Mouse (Mus musculus) cerebellum, postnatal 4 days (tissue): ENCODE data around the gene Stxbp1.

Experiments used
- DNase-seq, 2 experiments: peaks; one replicate each; pipeline ENCODE4 v3.0.0; 2022; ENCODE audit warnings: low spot score in 2 of 2, mixed read lengths in 1 of 2

Gene Stxbp1

DNA sequence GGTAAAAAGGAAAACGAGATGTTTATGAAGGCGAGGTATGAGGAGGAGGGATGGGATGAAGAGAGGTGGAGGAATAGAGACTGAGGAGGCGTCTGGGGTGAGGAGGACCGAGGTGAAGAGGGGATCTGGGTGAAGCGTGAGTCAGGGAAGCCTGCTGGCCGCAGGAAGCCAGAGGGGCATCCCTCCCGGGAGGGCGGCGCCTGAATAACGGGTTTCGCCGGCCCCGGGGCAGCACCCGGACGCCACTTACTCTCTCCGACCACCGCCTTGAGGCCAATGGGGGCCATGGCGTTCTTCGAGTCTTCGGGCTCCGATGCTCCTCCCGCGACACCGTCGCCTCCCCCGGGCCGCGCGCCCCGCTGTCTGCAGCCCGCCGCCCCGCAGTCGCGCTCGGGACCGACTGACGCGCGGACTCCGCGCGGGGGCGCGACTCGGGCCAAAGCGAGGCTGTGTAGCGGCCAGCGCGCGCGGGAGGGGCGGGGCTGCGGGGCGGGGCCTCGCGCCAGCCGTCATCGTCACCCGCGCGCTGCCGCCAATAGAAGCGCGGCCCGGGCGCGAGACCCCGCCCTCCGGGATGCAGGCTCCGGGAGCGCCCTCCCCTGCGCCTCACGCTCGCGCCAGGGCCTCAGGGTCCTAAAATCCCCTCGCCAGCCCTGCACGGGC lies at the start of gene Stxbp1:
TSS of gene Stxbp1 (minus strand) at position 441 of the 663 bp plus-strand sequence.
- peak; percentile 85 to 94 for DNase-seq

DNA sequence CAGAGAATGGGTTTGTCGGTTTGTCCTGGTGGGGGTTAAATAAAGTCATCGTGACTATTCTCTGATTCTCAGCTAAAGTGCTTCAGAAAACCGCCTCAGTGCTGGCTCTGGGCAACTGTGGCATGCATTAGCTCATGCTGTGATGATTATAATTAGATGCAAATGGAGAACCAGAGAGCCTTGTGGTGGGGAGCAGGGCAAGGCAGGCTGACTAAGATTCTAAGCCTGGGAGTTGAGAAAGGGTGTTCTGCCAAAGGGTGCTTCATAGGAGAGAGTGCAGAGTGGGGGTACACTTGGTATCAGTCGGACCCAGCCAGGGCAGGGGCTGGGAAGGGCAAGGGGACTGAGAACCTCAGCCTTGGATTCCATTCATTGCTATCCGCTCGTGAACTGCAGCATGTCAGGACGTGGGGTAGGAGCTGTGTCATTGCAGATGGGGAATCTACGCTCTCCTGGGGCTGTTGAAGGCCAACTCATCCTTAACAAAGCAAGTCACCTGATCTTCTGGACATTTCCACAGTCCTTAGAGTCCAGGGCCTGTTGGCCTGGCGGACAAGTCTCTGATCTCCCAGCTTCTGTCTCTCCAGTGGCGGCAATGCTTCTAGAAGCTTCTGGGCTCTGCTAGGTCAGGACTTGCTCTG lies 49.6 kb upstream of the Stxbp1 start:
- no peak for DNase-seq

GRCm38 (mm10) chr2:32895606-32896106 lies 48.6 kb upstream of the Stxbp1 start:
- DNase-seq: peak in 1 of 2 experiments; percentile 43

- DNase-seq: no peak
Measured at GRCm38 (mm10) chr2:32894097-32894496, 47.1 kb upstream of the Stxbp1 start.

- no peak for DNase-seq
Measured at GRCm38 (mm10) chr2:32892490-32892889, 45.4 kb upstream of the Stxbp1 start.

GRCm38 (mm10) chr2:32891278-32891677 lies 44.2 kb upstream of the Stxbp1 start:
- DNase-seq: no peak

GRCm38 (mm10) chr2:32890280-32890679 lies 43.2 kb upstream of the Stxbp1 start:
- DNase-seq: no peak

- DNase-seq: no peak
Measured at GRCm38 (mm10) chr2:32888551-32888950, 41.5 kb upstream of the Stxbp1 start.

GRCm38 (mm10) chr2:32888029-32888428 lies 41.0 kb upstream of the Stxbp1 start:
- no peak for DNase-seq

DNA sequence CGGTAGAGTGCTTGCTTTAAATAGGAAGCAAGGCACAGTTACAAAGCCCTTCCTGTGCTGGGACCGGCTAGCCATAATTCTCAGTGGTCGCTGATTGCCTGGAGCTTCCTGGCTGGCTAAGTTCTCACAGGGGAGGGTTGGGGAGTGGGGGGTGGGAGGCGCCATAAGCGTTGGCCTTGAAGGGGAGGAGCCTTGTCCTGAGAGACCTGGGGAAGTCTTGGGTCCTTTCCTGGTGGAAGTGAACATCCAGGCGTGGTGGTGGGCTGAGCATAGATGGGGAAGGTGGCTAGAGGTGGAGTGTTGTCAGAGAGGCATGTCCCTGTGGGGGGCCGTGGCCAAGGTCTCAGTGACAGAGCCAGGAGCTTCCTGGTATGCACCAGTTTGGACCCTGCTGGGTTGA lies 37.7 kb upstream of the Stxbp1 start:
- no peak for DNase-seq

DNA sequence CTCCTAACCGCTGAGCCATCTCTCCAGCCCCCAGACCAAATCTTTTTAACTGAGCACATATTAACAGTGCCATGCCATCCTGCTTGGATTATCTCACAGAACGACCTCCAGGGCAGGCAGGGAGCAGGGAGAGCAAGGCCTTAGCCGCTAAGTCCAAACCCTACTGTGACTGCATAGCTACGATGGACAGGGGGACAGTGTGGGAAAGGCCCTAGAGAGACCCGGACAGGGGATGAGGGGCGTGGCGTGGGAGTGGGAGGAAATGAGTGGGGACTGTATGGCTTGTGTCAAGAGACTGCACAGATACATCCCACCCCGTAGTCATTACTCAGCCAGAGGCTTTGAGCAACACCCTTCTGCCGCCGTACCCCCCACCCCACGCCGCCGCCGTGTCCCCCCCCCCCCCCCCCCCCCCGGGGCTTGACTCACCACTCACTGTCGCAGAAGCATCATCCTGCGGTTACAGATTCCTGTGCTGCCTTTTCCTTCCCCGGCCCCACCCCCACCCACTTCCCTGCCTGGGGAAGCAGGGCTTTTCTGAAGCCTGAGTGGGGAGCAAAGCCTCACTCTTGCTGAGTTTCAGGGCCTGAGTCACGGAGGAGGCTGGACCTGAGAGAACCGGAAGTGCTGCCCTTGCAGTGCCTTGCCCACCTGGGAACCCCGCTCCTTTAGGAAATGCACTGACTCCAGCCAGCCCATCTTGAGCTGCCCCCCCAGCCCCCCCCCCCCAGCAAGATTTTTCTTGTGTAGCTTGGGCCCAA lies 35.4 kb upstream of the Stxbp1 start:
- DNase-seq: no peak

GRCm38 (mm10) chr2:32881723-32882122 lies 34.7 kb upstream of the Stxbp1 start:
- peak in 1 of 2 experiments; percentile 47 for DNase-seq

DNA sequence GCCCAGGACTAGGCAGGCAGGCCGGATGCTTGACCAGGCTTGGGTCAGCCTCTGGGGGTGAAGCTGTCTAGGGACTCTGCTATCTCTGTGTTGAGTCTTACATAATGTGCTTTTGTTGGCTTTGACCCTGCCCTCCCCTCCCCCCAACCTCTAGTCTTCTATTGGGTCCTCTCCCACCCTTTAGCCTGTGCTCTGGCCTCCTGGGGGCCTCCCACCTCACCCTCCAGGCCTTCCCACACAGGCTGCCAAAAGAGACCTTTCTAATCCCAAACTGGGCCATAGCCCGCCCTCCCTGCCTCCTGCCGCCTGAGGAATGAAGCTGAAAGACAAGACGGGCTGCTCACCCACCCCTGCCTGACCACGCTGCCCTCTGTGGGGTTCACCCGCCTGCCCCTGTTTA lies 34.0 kb upstream of the Stxbp1 start:
- DNase-seq: no peak

DNA sequence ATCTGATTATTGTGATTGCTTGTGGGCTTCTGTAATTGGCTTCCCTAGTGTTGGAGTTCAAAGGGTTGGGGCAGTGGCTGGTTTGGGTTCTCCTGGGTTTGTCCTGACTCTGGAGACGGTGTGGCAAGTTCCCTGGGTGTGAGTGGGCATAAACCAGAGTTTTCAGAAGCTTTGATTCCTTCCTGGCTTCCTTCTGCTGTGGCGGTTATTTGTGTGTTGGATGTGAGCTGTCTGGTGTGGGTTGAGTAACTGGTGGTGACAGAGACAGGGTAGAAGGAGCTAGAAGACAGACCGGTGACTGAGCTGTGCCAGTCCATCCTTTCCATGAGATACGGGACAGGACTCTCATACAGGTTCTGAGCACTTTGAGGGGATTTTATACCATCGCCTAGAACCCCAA lies 32.5 kb upstream of the Stxbp1 start:
- no peak for DNase-seq

GRCm38 (mm10) chr2:32878396-32878795 lies 31.4 kb upstream of the Stxbp1 start:
- no peak for DNase-seq

GRCm38 (mm10) chr2:32877761-32878393 lies 30.8 kb upstream of the Stxbp1 start:
- no peak for DNase-seq

- no peak for DNase-seq
Measured at GRCm38 (mm10) chr2:32877303-32877702, 30.3 kb upstream of the Stxbp1 start.

DNA sequence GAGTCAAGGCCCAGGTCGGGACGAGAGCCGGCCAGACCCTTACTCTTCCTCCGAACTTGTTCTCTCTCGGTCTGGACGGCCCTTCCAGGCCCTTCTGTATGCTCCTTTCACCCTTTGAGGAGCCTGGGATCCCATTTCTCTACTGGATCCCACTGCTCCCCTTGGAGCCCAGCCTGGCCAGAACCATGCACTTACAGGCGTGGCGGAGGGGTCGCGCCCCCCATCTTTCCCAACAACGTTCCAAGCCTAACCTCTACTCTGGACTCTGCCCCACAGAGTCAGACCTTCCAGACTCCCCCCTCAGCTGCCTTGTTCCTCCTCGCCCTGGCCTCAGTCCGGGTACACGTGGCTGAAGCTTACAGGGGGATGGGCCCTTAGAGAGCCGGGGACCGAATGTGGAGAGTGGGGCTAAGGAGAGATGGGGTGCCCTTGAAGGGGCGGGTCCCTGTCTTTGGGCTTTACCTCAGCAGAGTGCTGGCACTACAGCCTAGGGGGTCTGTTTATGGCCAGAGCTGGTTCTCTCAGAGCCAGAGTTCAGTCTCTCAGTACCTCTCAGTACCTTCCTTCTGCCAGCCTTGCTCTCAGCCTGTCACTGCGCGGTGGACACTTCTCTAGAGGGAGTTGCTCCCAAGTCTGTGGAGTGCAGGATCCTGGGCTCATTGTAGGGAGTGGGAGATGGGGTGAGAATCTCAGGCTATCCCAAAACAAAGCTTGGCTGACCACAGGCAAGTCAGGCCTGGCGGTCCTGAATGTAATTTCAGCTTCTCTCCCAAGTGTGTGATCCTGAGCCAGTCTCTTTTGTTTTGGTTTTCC lies 29.7 kb upstream of the Stxbp1 start:
- DNase-seq: no peak

- DNase-seq: peak; percentile 58 to 88
Measured at GRCm38 (mm10) chr2:32875675-32876489, 28.8 kb upstream of the Stxbp1 start, which contains the start of gene Fam129b. Fam129b (plus strand) TSS chr2:32876114.

GRCm38 (mm10) chr2:32874951-32875674 lies 28.1 kb upstream of the Stxbp1 start:
- no peak for DNase-seq
